Mouse (Mus musculus) E14TG2a.4 (cell line): Measurements from ENCODE around the gene Cc2d1b.

ENCODE experiments used
- H3K27me3 ChIP-seq: 2 replicates; pipeline ENCODE4 v1.6.1; 2014; ENCODE audit warnings: low read length, control low read depth; ENCODE audit not compliant: insufficient read depth
- H3K36me3 ChIP-seq: 2 replicates; pipeline ENCODE4 v1.6.1; 2014; ENCODE audit warnings: low read length, control low read depth; ENCODE audit not compliant: insufficient read depth
- H3K4me1 ChIP-seq: replicated peaks from 2 replicates; pipeline ENCODE4 v1.6.1; 2014; ENCODE audit warnings: low read depth, low read length, control low read depth
- H3K4me3 ChIP-seq: replicated peaks from 2 replicates; pipeline ENCODE4 v1.5.1; 2014; ENCODE audit warnings: mild to moderate bottlenecking, low read length
- H3K9me3 ChIP-seq: 2 replicates; pipeline ENCODE4 v1.6.1; 2014; ENCODE audit warnings: low read length, control low read depth
- CTCF ChIP-seq: conservative IDR thresholded peaks from 2 replicates; pipeline ENCODE4 v1.5.1; 2014; ENCODE audit warnings: low read length
- NANOG ChIP-seq: IDR thresholded peaks from 2 replicates; pipeline ENCODE4 v1.6.1; 2014; ENCODE audit warnings: borderline replicate concordance, low read length, mixed read lengths
- POU5F1 ChIP-seq: IDR thresholded peaks from 2 replicates; pipeline ENCODE4 v1.6.1; 2014; ENCODE audit warnings: low read length, borderline replicate concordance

Cc2d1b gene

GRCm38 (mm10) chr4:108631616-108632015 lies 11.9 kb downstream of the Cc2d1b start:
- Histone ChIP-seq H3K9me3 (no peaks in the 10 kb centered on the region), H3K27me3 (no peaks in the 10 kb centered on the region), H3K4me1 (peaks cover 54% of the 10 kb centered on the region), H3K36me3 (peaks cover 93% of the 10 kb centered on the region), H3K4me3 (no peak overlapping the region)
- no peak for TF ChIP-seq POU5F1
- TF ChIP-seq CTCF, result no peak
- TF ChIP-seq NANOG, result no peak

GRCm38 (mm10) chr4:108633703-108634102 lies 14.0 kb downstream of the Cc2d1b start:
- 0 out of 2 replicates have a peak overlapping the region, but pooled peaks have one; percentile 17 for H3K4me3 ChIP-seq
- H3K4me1 ChIP-seq, result peaks cover 69% of the 10 kb centered on the region
- TF ChIP-seq NANOG (no peak), POU5F1 (no peak), CTCF (no peak)
- H3K27me3 ChIP-seq, result no peaks in the 10 kb centered on the region
- no peaks in the 10 kb centered on the region for H3K9me3 ChIP-seq
- peaks cover 80% of the 10 kb centered on the region for H3K36me3 ChIP-seq

- peak overlapping the region; percentile 27 for H3K4me3 ChIP-seq
- no peaks in the 10 kb centered on the region for H3K27me3 ChIP-seq
- peaks cover 71% of the 10 kb centered on the region for H3K36me3 ChIP-seq
- H3K9me3 ChIP-seq, result no peaks in the 10 kb centered on the region
- TF ChIP-seq CTCF, result no peak
- TF ChIP-seq POU5F1, result no peak
- TF ChIP-seq NANOG, result no peak
- H3K4me1 ChIP-seq, result peaks cover 70% of the 10 kb centered on the region
These were observed 15.0 kb downstream of the Cc2d1b start for GRCm38 (mm10) chr4:108634696-108635095.

GRCm38 (mm10) chr4:108635101-108635500 lies 15.4 kb downstream of the Cc2d1b start:
- no peaks in the 10 kb centered on the region for H3K27me3 ChIP-seq

GRCm38 (mm10) chr4:108637721-108638120 lies 18.0 kb downstream of the Cc2d1b start:
- H3K36me3 ChIP-seq, result peaks cover 40% of the 10 kb centered on the region
- no peaks in the 10 kb centered on the region for H3K9me3 ChIP-seq
- no peak for TF ChIP-seq NANOG
- TF ChIP-seq POU5F1, result no peak
- no peak for TF ChIP-seq CTCF
- no peaks in the 10 kb centered on the region for H3K27me3 ChIP-seq
- H3K4me1 ChIP-seq, result peaks cover 66% of the 10 kb centered on the region
- no peak overlapping the region for H3K4me3 ChIP-seq

More at GRCm38 (mm10) chr4:108635101-108635500, 15.4 kb downstream of the Cc2d1b start:
- peaks cover 66% of the 10 kb centered on the region for H3K4me1 ChIP-seq
- no peaks in the 10 kb centered on the region for H3K9me3 ChIP-seq
- H3K36me3 ChIP-seq, result peaks cover 66% of the 10 kb centered on the region
- peak overlapping the region; percentile 27; the same call in 1 of the 2 replicates for H3K4me3 ChIP-seq
- TF ChIP-seq NANOG (peak; percentile 57; the same call in 1 of the 2 replicates), CTCF (no peak)

GRCm38 (mm10) chr4:108638752-108639151 lies 19.0 kb downstream of the Cc2d1b start:
- Histone ChIP-seq H3K36me3 (peaks cover 30% of the 10 kb centered on the region), H3K4me1 (peaks cover 56% of the 10 kb centered on the region), H3K27me3 (no peaks in the 10 kb centered on the region), H3K4me3 (no peak overlapping the region), H3K9me3 (no peaks in the 10 kb centered on the region)
- no peak for TF ChIP-seq NANOG
- TF ChIP-seq CTCF, result no peak
- TF ChIP-seq POU5F1, result no peak

- TF ChIP-seq NANOG, result no peak
- peak; percentile 69 for TF ChIP-seq CTCF
- no peak for TF ChIP-seq POU5F1
- H3K4me3 ChIP-seq, result no peak overlapping the region
- no peaks in the 10 kb centered on the region for H3K9me3 ChIP-seq
- H3K36me3 ChIP-seq, result no peaks in the 10 kb centered on the region
- H3K4me1 ChIP-seq, result peaks cover 10% of the 10 kb centered on the region
- H3K27me3 ChIP-seq, result no peaks in the 10 kb centered on the region
These were observed 44.7 kb downstream of the Cc2d1b start for GRCm38 (mm10) chr4:108664407-108664806.
